Comparison of ENCODE assay signal across 8 mouse cellular contexts in the genomic region with DNA sequence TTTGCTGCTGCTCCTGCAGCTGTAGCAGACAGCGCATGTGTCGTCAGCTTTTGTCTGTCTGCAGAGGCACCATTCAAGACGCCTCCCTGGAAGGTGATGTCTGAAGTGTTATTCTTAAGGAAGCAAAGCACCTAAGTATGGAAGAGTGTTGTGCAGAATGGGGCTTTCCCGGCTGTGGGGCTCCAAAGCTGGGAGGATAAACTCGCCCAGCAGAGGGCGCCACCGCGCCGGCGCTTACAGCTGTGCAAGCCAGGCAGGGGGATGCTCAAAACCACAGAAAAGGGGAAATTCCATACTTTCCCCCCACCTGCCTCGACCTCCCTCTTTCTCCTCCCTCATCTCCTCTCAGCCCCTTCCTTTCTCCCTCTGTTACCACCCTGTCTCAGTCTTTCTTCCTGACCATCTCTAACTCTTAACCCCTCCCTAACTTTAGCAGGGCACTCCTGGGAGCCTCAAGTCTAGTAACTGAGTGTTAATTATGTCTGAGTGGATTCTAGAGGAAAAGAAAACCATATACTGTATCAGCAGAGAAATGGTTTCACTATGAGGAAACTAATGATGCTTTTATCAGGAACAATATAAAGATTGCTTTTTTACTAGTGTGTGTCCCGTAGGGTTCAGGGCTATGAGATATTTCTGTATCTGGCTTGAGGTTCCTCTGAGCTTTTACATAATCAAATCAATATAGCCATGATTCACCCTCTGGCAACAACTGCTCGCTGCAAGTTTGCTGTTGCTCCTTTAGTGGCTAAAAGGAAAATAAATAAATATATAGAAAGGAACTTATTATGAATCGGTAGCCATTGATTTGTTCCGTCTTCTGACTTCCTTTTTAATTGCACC.
DNase-seq lines count a peak whose midpoint lies in the region; ATAC-seq and TF ChIP-seq lines count a peak whose summit lies in the region.

No protein-coding gene starts in this region.

- H3K9ac ChIP-seq in embryonic facial prominence, embryonic 15.5 days, result no peak overlapping the region
- no peak overlapping the region for H3K9ac ChIP-seq in heart, postnatal 0 days (replicated peaks; ENCODE audit: low read depth, low read length)
- H3K9ac ChIP-seq in liver, embryonic 14.5 days (replicated peaks), result no peak overlapping the region
- no peak overlapping the region for H3K9ac ChIP-seq in neural tube, embryonic 13.5 days

- peak; percentile 17 for DNase-seq in heart, postnatal 0 days (ENCODE audit: low spot score)
- DNase-seq in kidney, postnatal 25 days, result peak; percentile 74 to 84
- no peak for DNase-seq in liver, embryonic 14.5 days (ENCODE audit: low read depth in 3 of 3, low spot score in 3 of 3)
- DNase-seq in thymus, postnatal 10 days (ENCODE audit: low spot score in 2 of 2), result peak; percentile 3 to 63

- no peak overlapping the region for H3K27ac ChIP-seq in bone marrow macrophage, adult 2 months (ENCODE audit: insufficient read depth, low read depth, low read length)
- no peak overlapping the region for H3K27ac ChIP-seq in embryonic facial prominence, embryonic 15.5 days (replicated peaks)
- H3K27ac ChIP-seq in heart, postnatal 0 days (ENCODE audit: low read depth), result no peak overlapping the region
- H3K27ac ChIP-seq in liver, embryonic 14.5 days, result no peak overlapping the region
- no peak overlapping the region for H3K27ac ChIP-seq in neural tube, embryonic 13.5 days (replicated peaks)

- peak; percentile 71; the same call in 1 of the 2 replicates for ATAC-seq in embryonic facial prominence, embryonic 15.5 days (ENCODE audit: insufficient number of reproducible peaks, low FRiP score, low TSS enrichment, low read depth)
- peak; percentile 39; the same call in 1 of the 2 replicates for ATAC-seq in heart, postnatal 0 days (ENCODE audit: insufficient read depth, low read depth)
- ATAC-seq in liver, embryonic 14.5 days (ENCODE audit: insufficient read depth), result no peak
- ATAC-seq in neural tube, embryonic 13.5 days (ENCODE audit: low read depth), result peak; percentile 79; the same call in 1 of the 2 replicates

- peaks cover 16% of the 10 kb centered on the region for H3K4me1 ChIP-seq in E14TG2a.4 (replicated peaks; ENCODE audit: low read depth, low read length)
- H3K4me1 ChIP-seq in bone marrow macrophage, adult 2 months (ENCODE audit: control insufficient read depth, insufficient read depth, low read length), result no peaks in the 10 kb centered on the region
- peaks cover 33% of the 10 kb centered on the region for H3K4me1 ChIP-seq in embryonic facial prominence, embryonic 15.5 days
- 0 out of 2 replicates have a peak, but pooled peaks cover 3% of the 10 kb centered on the region for H3K4me1 ChIP-seq in heart, postnatal 0 days (ENCODE audit: control insufficient read depth, insufficient read depth)
- H3K4me1 ChIP-seq in liver, embryonic 14.5 days (replicated peaks; ENCODE audit: control insufficient read depth in 2 of 2, insufficient read depth in 2 of 2, low read length in 1 of 2), result peaks cover 0 to 7% of the 10 kb centered on the region in 2 experiments; a peak in 1 of 4 replicates
- H3K4me1 ChIP-seq in neural tube, embryonic 13.5 days (replicated peaks), result peaks cover 30% of the 10 kb centered on the region

- H3K27me3 ChIP-seq in E14TG2a.4 (ENCODE audit: insufficient read depth, low read length), result no peaks in the 10 kb centered on the region
- H3K27me3 ChIP-seq in embryonic facial prominence, embryonic 15.5 days, result peaks cover 3% of the 10 kb centered on the region; the same call in 1 of the 2 replicates
- 0 out of 2 replicates have a peak, but pooled peaks cover 3% of the 10 kb centered on the region for H3K27me3 ChIP-seq in heart, postnatal 0 days (ENCODE audit: control insufficient read depth, insufficient read depth, low read length)
- H3K27me3 ChIP-seq in liver, embryonic 14.5 days (ENCODE audit: control insufficient read depth, insufficient read depth, low read length), result no peaks in the 10 kb centered on the region
- no peaks in the 10 kb centered on the region for H3K27me3 ChIP-seq in neural tube, embryonic 13.5 days

- no peak for TF ChIP-seq EP300 in heart, postnatal 0 days (IDR thresholded peaks at IDR 0.05; ENCODE audit: low read depth)
- TF ChIP-seq EP300 in liver, embryonic 14.5 days (IDR thresholded peaks at IDR 0.05; ENCODE audit: low read depth), result no peak

- H3K9me3 ChIP-seq in E14TG2a.4 (ENCODE audit: low read length), result peaks cover 14% of the 10 kb centered on the region
- no peaks in the 10 kb centered on the region for H3K9me3 ChIP-seq in embryonic facial prominence, embryonic 15.5 days (replicated peaks)
- no peaks in the 10 kb centered on the region for H3K9me3 ChIP-seq in heart, postnatal 0 days (replicated peaks; ENCODE audit: control insufficient read depth, low read length)
- no peaks in the 10 kb centered on the region for H3K9me3 ChIP-seq in liver, embryonic 14.5 days (ENCODE audit: control insufficient read depth, low read length)
- no peaks in the 10 kb centered on the region for H3K9me3 ChIP-seq in neural tube, embryonic 13.5 days

- 0 out of 2 replicates have a peak overlapping the region, but pooled peaks have one; percentile 2 for H3K4me2 ChIP-seq in embryonic facial prominence, embryonic 15.5 days (replicated peaks)
- H3K4me2 ChIP-seq in heart, postnatal 0 days (ENCODE audit: low read depth, low read length), result no peak overlapping the region
- H3K4me2 ChIP-seq in liver, embryonic 14.5 days (ENCODE audit: low read depth), result no peak overlapping the region
- H3K4me2 ChIP-seq in neural tube, embryonic 13.5 days, result no peak overlapping the region

- H3K4me3 ChIP-seq in E14TG2a.4 (replicated peaks; ENCODE audit: low read length), result no peak overlapping the region
- H3K4me3 ChIP-seq in bone marrow macrophage, adult 2 months (ENCODE audit: insufficient read depth, low read length), result no peak overlapping the region
- no peak overlapping the region for H3K4me3 ChIP-seq in embryonic facial prominence, embryonic 15.5 days (replicated peaks)
- H3K4me3 ChIP-seq in heart, postnatal 0 days (ENCODE audit: low read depth, low read length), result no peak overlapping the region
- H3K4me3 ChIP-seq in liver, embryonic 14.5 days (ENCODE audit: insufficient read depth in 1 of 2, low read depth in 2 of 2, low read length in 2 of 2), result no peak overlapping the region
- no peak overlapping the region for H3K4me3 ChIP-seq in neural tube, embryonic 13.5 days

- TF ChIP-seq POLR2A in bone marrow macrophage, adult 2 months (IDR thresholded peaks at IDR 0.05; ENCODE audit: borderline replicate concordance, low read depth, low read length), result no peak

- TF ChIP-seq CTCF in E14TG2a.4 (conservative IDR thresholded peaks at IDR 0.05; ENCODE audit: low read length), result peak; percentile 65
- peak; percentile 32; the same call in 1 of the 2 replicates for TF ChIP-seq CTCF in bone marrow macrophage, adult 2 months (IDR thresholded peaks at IDR 0.05; ENCODE audit: low read depth, low read length)
- TF ChIP-seq CTCF in heart, postnatal 0 days (IDR thresholded peaks at IDR 0.05; ENCODE audit: low read depth), result peak; percentile 74
- TF ChIP-seq CTCF in liver, embryonic 14.5 days (IDR thresholded peaks at IDR 0.05; ENCODE audit: low read depth), result peak; percentile 82

- WGBS in embryonic facial prominence, embryonic 15.5 days, result 13% methylated on average over 15 of the region's 15 CpGs
- 19% methylated on average over 15 of the region's 15 CpGs for WGBS in heart, postnatal 0 days
- 22% methylated on average over 15 of the region's 15 CpGs for WGBS in liver, embryonic 14.5 days (ENCODE audit: insufficient replicate concordance)
- WGBS in neural tube, embryonic 13.5 days, result 22% methylated on average over 15 of the region's 15 CpGs

- H3K36me3 ChIP-seq in E14TG2a.4 (ENCODE audit: insufficient read depth, low read length), result no peaks in the 10 kb centered on the region
- H3K36me3 ChIP-seq in embryonic facial prominence, embryonic 15.5 days, result no peaks in the 10 kb centered on the region
- no peaks in the 10 kb centered on the region for H3K36me3 ChIP-seq in heart, postnatal 0 days (replicated peaks; ENCODE audit: control insufficient read depth, insufficient read depth, low read length)
- no peaks in the 10 kb centered on the region for H3K36me3 ChIP-seq in liver, embryonic 14.5 days (replicated peaks; ENCODE audit: control insufficient read depth, insufficient read depth, low read depth)
- no peaks in the 10 kb centered on the region for H3K36me3 ChIP-seq in neural tube, embryonic 13.5 days

Comparison
In these comparisons a context has a peak if more than half of its experiments do, and no peak if none do; other contexts are left out.
1. CTCF ChIP-seq: peak in every context shown above with its lines; median percentile 82 in liver, embryonic 14.5 days; 74 in heart, postnatal 0 days; 65 in E14TG2a.4; 32 in bone marrow macrophage, adult 2 months.
2. DNase-seq: peak in heart, postnatal 0 days (single experiment), kidney, postnatal 25 days (2 of 2) and thymus, postnatal 10 days (2 of 2); none in liver, embryonic 14.5 days (0 of 3).